In the genomic region with DNA sequence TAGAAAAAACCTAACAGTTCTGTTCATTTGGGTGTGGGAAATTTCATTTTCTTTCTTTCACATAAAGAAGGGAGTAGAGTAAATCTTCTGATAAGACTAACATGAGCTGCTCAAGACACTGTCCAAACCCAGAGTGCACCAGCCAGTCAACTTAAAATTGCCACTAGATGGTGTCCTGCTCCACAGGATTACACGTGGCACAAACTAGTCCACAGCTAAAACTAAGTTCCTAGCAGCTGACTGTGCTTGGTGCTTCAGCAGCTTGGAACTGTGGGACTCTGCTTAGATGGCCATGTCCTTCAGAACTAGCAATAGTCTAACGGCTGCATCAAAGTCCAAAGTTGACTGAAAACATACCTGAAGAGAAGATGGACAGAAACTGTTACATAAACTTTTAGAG, we compare ENCODE assay signal across 8 mouse cellular contexts. TPM values are rescaled to one million over a fixed set of nuclear protein-coding genes. Genes with fewer than 3 reads are reported as not detected.
DNase-seq lines count a peak whose midpoint lies in the region; ATAC-seq lines count a peak whose summit lies in the region.

No protein-coding gene starts in this region.

- ATAC-seq in hindbrain, embryonic 12.5 days (ENCODE audit: low FRiP score): peak; percentile 60; the same call in 1 of the 2 replicates
- ATAC-seq in erythroid progenitor cell, adult 5-6 weeks (replicated peaks; ENCODE audit: low FRiP score, poor library complexity, severe bottlenecking): no peak

- H3K27me3 ChIP-seq in hindbrain, embryonic 12.5 days: no peaks in the 10 kb centered on the region

- H3K9ac ChIP-seq in hindbrain, embryonic 12.5 days: no peak overlapping the region

- H3K4me2 ChIP-seq in hindbrain, embryonic 12.5 days (replicated peaks): no peak overlapping the region

- WGBS in hindbrain, embryonic 12.5 days: 44% methylated on average over 2 of the region's 2 CpGs

- H3K4me1 ChIP-seq in hindbrain, embryonic 12.5 days: no peaks in the 10 kb centered on the region

- H3K36me3 ChIP-seq in hindbrain, embryonic 12.5 days: no peaks in the 10 kb centered on the region

- H3K27ac ChIP-seq in hindbrain, embryonic 12.5 days: no peak overlapping the region

- peak; percentile 67 for DNase-seq in R1 (ENCODE audit: low read depth, low spot score)
- DNase-seq in cerebellum, adult 8-10 months: peak; percentile 59
- DNase-seq in frontal cortex, postnatal 10 days (ENCODE audit: low spot score in 2 of 2): peak; percentile 22 to 53
- peak; percentile 39 to 76 for DNase-seq in layer of hippocampus, postnatal 14 days (ENCODE audit: low spot score in 2 of 2)
- peak; percentile 76 for DNase-seq in lung, postnatal 25 days (ENCODE audit: low spot score)
- DNase-seq in right cerebral cortex, adult 2 months (ENCODE audit: low spot score in 2 of 2): peak; percentile 71 to 76

- H3K9me3 ChIP-seq in hindbrain, embryonic 12.5 days (replicated peaks): no peaks in the 10 kb centered on the region

- H3K4me3 ChIP-seq in hindbrain, embryonic 12.5 days: no peak overlapping the region

RNA-seq across cellular contexts. Expression of a gene that starts 34.0 kb away (rescaled TPM):
- polyA plus RNA-seq in hindbrain, embryonic 12.5 days (2016; fragmentation: Nextera tagmentation; extraction: Ambion mirVana): 4.2 and 4.7 TPM in 2 replicates
- 10 to 100 TPM; 88.8 to 99.4 TPM for total RNA-seq in layer of hippocampus, postnatal 14 days (2021)
- not detected in 2 replicates for total RNA-seq in erythroid progenitor cell, adult 5-6 weeks (2015; ENCODE audit: low replicate concordance)
- total RNA-seq in erythroid progenitor cell, adult 5-6 weeks (2017; ENCODE audit: low replicate concordance): not detected in 2 replicates

RNA-seq across cellular contexts. Expression of a gene that starts 49.5 kb away (rescaled TPM):
- 13.6 and 16.5 TPM in 2 replicates for polyA plus RNA-seq in hindbrain, embryonic 12.5 days (2016; fragmentation: Nextera tagmentation; extraction: Ambion mirVana)
- 10 to 100 TPM; 50.7 to 52.9 TPM for total RNA-seq in layer of hippocampus, postnatal 14 days (2021)
- 18.0 and 25.9 TPM in 2 replicates for total RNA-seq in erythroid progenitor cell, adult 5-6 weeks (2015; ENCODE audit: low replicate concordance)
- total RNA-seq in erythroid progenitor cell, adult 5-6 weeks (2017; ENCODE audit: low replicate concordance): 13.8 and 18.4 TPM in 2 replicates

Comparison
In these comparisons a context has a peak if more than half of its experiments do, and no peak if none do; other contexts are left out.
1. RNA of a gene that starts 34.0 kb away (total RNA-seq): 88.8 to 99.4 TPM in layer of hippocampus, postnatal 14 days; not detected in erythroid progenitor cell, adult 5-6 weeks; every median in the first group is over 10 times any median in the second.
2. Peak in every context shown above with its lines, with median percentiles within 50 percentile points of each other: DNase-seq.